Mouse (Mus musculus) small intestine, adult 2 months (tissue): ENCODE data around the gene Sh3glb2.

Source experiments
- CTCF ChIP-seq: fragments of 200-500 bp; IDR thresholded peaks from 2 replicates; pipeline ENCODE4 v1.5.1; 2012; ENCODE audit warnings: low read depth, mild to moderate bottlenecking, control low read depth, inconsistent platforms, low read length, moderate library complexity, mixed read lengths; ENCODE audit not compliant: insufficient replicate concordance, insufficient read length; ENCODE audit errors: extremely low read depth
- POLR2A ChIP-seq: fragments of 200-500 bp; IDR thresholded peaks from 2 replicates; pipeline ENCODE4 v1.6.1; 2012; ENCODE audit warnings: low read depth, mild to moderate bottlenecking, control low read depth, inconsistent platforms, low read length, moderate library complexity

DNA sequence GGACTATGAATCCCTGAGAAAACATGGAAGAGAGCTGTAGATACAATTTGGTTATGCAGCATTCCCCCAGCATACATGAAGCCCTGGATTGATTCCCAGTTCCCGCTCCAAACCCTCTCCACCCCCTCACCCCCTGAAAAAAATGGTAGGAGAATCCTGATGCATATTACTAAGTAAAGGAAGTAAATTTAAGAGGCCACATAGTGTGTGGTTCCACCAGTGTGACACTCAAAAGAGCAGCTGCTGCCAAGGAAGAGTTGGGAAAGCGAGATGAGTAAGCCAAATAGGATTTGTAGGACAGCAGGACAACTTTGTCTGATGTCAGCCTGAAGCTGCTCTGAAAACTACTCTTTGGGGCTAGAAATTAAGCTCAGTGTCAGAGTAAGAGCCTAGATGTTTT lies 47.7 kb downstream of the Sh3glb2 start:
- TF ChIP-seq POLR2A: no peak
- no peak for TF ChIP-seq CTCF
